Mouse (Mus musculus) forebrain, embryonic 11.5 days (tissue): ENCODE measurements around the gene Gdf11. TPM values are rescaled to one million over a fixed set of nuclear protein-coding genes. Genes with fewer than 3 reads are reported as not detected.

Source experiments
- ATAC-seq: fragments of 200-750 bp; cut with Nextera tagmentation; replicated peaks from 2 replicates; pipeline ENCODE4 v1.8.0; 2017; ENCODE audit warnings: moderate TSS enrichment; ENCODE audit not compliant: low FRiP score
- DNase-seq: peaks from one replicate; pipeline ENCODE4 v3.0.0-alpha.2; 2017; ENCODE audit warnings: low spot score
- H3K27ac ChIP-seq: fragments of 300-500 bp; sonication (generic); 2 replicates; pipeline ENCODE4 v1.5.1; 2014; ENCODE audit warnings: low read depth, low read length
- H3K27me3 ChIP-seq: fragments of 300-500 bp; sonication (generic); 2 replicates; pipeline ENCODE4 v1.6.1; 2014; ENCODE audit warnings: mild to moderate bottlenecking, low read length, mixed read lengths; ENCODE audit not compliant: control insufficient read depth, insufficient read depth
- H3K36me3 ChIP-seq: fragments of 300-500 bp; sonication (generic); 2 replicates; pipeline ENCODE4 v1.6.1; 2014; ENCODE audit warnings: mild to moderate bottlenecking, low read length, moderate library complexity, mixed read lengths; ENCODE audit not compliant: control insufficient read depth, insufficient read depth
- H3K4me1 ChIP-seq: fragments of 300-500 bp; sonication (generic); replicated peaks from 2 replicates; pipeline ENCODE4 v1.6.1; 2014; ENCODE audit warnings: low read length, mixed read lengths; ENCODE audit not compliant: control insufficient read depth, insufficient read depth
- H3K4me2 ChIP-seq: fragments of 300-500 bp; sonication (generic); 2 replicates; pipeline ENCODE4 v1.6.1; 2014; ENCODE audit warnings: low read depth, mild to moderate bottlenecking, low read length, moderate library complexity, mixed read lengths; ENCODE audit not compliant: severe bottlenecking
- H3K4me3 ChIP-seq: fragments of 300-500 bp; sonication (generic); 2 replicates; pipeline ENCODE4 v1.5.1; 2014; ENCODE audit warnings: low read depth, low read length
- H3K9ac ChIP-seq: fragments of 300-500 bp; sonication (generic); 2 replicates; pipeline ENCODE4 v1.6.1; 2014; ENCODE audit warnings: low read length
- H3K9me3 ChIP-seq: fragments of 300-500 bp; sonication (generic); 2 replicates; pipeline ENCODE4 v1.6.1; 2016; ENCODE audit warnings: low read length, mixed read lengths; ENCODE audit not compliant: control insufficient read depth
- WGBS: fragments of 180-500 bp; shearing (Covaris S2); extraction: QIAGEN DNeasy Blood & Tissue Kit; methylation state at CpG from one replicate; pipeline ENCODE4 v1.1.7; 2014; 5-methylcytosine and 5-hydroxymethylcytosine counted together
- polyA plus RNA-seq: library from polyadenylated mRNA; unstranded; fragments of >200 nt; fragmentation: Nextera tagmentation; extraction: Ambion mirVana; gene quantifications from 2 replicates; pipeline ENCODE4 v1.2.1, GENCODE M21; 2014

The Gdf11 gene
- polyA plus RNA-seq, 1 experiment from 2014 or later, result 10.5 TPM

- DNase-seq (no peak), ATAC-seq (no peak)
These were observed 13.2 kb downstream of the Gdf11 start for GRCm38 (mm10) chr10:128878291-128878690.

GRCm38 (mm10) chr10:128870341-128870740 is 21.2 kb downstream of the Gdf11 start:
- WGBS, result 88% methylated on average over 3 of the region's 3 CpGs
- no peak overlapping the region for H3K4me2 ChIP-seq
- H3K9ac ChIP-seq, result no peak overlapping the region
- no peak overlapping the region for H3K4me3 ChIP-seq
- H3K36me3 ChIP-seq, result peaks cover 6% of the 10 kb centered on the region; the same call in 1 of the 2 replicates
- H3K27ac ChIP-seq, result no peak overlapping the region
- ATAC-seq (no peak), DNase-seq (no peak)
- no peaks in the 10 kb centered on the region for H3K27me3 ChIP-seq
- H3K4me1 ChIP-seq, result no peaks in the 10 kb centered on the region
- no peaks in the 10 kb centered on the region for H3K9me3 ChIP-seq

More at GRCm38 (mm10) chr10:128878291-128878690, 13.2 kb downstream of the Gdf11 start:
- Histone ChIP-seq H3K4me3 (no peak overlapping the region), H3K9me3 (no peaks in the 10 kb centered on the region), H3K36me3 (no peaks in the 10 kb centered on the region; the same call in 1 of the 2 replicates), H3K4me1 (no peaks in the 10 kb centered on the region), H3K27me3 (no peaks in the 10 kb centered on the region), H3K27ac (no peak overlapping the region), H3K4me2 (no peak overlapping the region), H3K9ac (no peak overlapping the region)

- peaks cover 2% of the 10 kb centered on the region; the same call in 1 of the 2 replicates for H3K36me3 ChIP-seq
- ATAC-seq (no peak), DNase-seq (no peak)
- H3K27ac ChIP-seq, result no peak overlapping the region
- 93% methylated on average over 1 of the region's 1 CpGs for WGBS
- no peak overlapping the region for H3K9ac ChIP-seq
- no peaks in the 10 kb centered on the region for H3K9me3 ChIP-seq
- H3K27me3 ChIP-seq, result no peaks in the 10 kb centered on the region
- H3K4me2 ChIP-seq, result no peak overlapping the region
- no peaks in the 10 kb centered on the region for H3K4me1 ChIP-seq
- H3K4me3 ChIP-seq, result no peak overlapping the region
These were observed 25.0 kb downstream of the Gdf11 start for GRCm38 (mm10) chr10:128866518-128866917.

- peaks cover 2% of the 10 kb centered on the region; the same call in 1 of the 2 replicates for H3K36me3 ChIP-seq
- H3K4me1 ChIP-seq, result no peaks in the 10 kb centered on the region
- H3K27ac ChIP-seq, result no peak overlapping the region
- no peaks in the 10 kb centered on the region for H3K9me3 ChIP-seq
- no peak overlapping the region for H3K9ac ChIP-seq
- DNase-seq, result no peak
- H3K4me3 ChIP-seq, result no peak overlapping the region
- 88% methylated on average over 3 of the region's 3 CpGs for WGBS
- no peak overlapping the region for H3K4me2 ChIP-seq
- H3K27me3 ChIP-seq, result no peaks in the 10 kb centered on the region
- ATAC-seq, result no peak
These were observed 25.5 kb downstream of the Gdf11 start for GRCm38 (mm10) chr10:128866042-128866441.

- Histone ChIP-seq H3K9me3 (no peaks in the 10 kb centered on the region), H3K27ac (no peak overlapping the region), H3K4me3 (no peak overlapping the region), H3K36me3 (no peaks in the 10 kb centered on the region; the same call in 1 of the 2 replicates), H3K4me1 (no peaks in the 10 kb centered on the region), H3K27me3 (no peaks in the 10 kb centered on the region), H3K4me2 (no peak overlapping the region), H3K9ac (no peak overlapping the region)
- no peak for ATAC-seq
- DNase-seq, result no peak
These were observed 30.3 kb downstream of the Gdf11 start for GRCm38 (mm10) chr10:128861176-128861575.

GRCm38 (mm10) chr10:128850339-128850738 is 41.2 kb downstream of the Gdf11 start:
- Histone ChIP-seq H3K9me3 (no peaks in the 10 kb centered on the region), H3K27ac (no peak overlapping the region), H3K4me3 (no peak overlapping the region), H3K36me3 (0 out of 2 replicates have a peak, but pooled peaks cover 3% of the 10 kb centered on the region), H3K4me1 (no peaks in the 10 kb centered on the region), H3K4me2 (no peak overlapping the region), H3K27me3 (no peaks in the 10 kb centered on the region), H3K9ac (no peak overlapping the region)
- ATAC-seq (no peak), DNase-seq (no peak)
- WGBS, result 82% methylated on average over 3 of the region's 3 CpGs

- Histone ChIP-seq H3K4me3 (no peak overlapping the region), H3K27me3 (no peaks in the 10 kb centered on the region), H3K4me1 (no peaks in the 10 kb centered on the region), H3K9me3 (no peaks in the 10 kb centered on the region), H3K36me3 (0 out of 2 replicates have a peak, but pooled peaks cover 3% of the 10 kb centered on the region), H3K27ac (no peak overlapping the region), H3K9ac (no peak overlapping the region), H3K4me2 (no peak overlapping the region)
- no peak for DNase-seq
- WGBS, result 83% methylated on average over 2 of the region's 2 CpGs
- ATAC-seq, result no peak
These were observed 43.1 kb downstream of the Gdf11 start for GRCm38 (mm10) chr10:128848426-128848825.

- Histone ChIP-seq H3K4me2 (no peak overlapping the region), H3K4me1 (no peaks in the 10 kb centered on the region), H3K9me3 (no peaks in the 10 kb centered on the region), H3K4me3 (no peak overlapping the region), H3K27ac (no peak overlapping the region), H3K36me3 (0 out of 2 replicates have a peak, but pooled peaks cover 3% of the 10 kb centered on the region), H3K27me3 (no peaks in the 10 kb centered on the region), H3K9ac (no peak overlapping the region)
- WGBS, result 96% methylated on average over 4 of the region's 4 CpGs
- ATAC-seq (no peak), DNase-seq (no peak)
These were observed 44.9 kb downstream of the Gdf11 start for GRCm38 (mm10) chr10:128846664-128847063.

- H3K27me3 ChIP-seq, result no peaks in the 10 kb centered on the region
- H3K27ac ChIP-seq, result no peak overlapping the region
- ATAC-seq (no peak), DNase-seq (no peak)
- 52% methylated on average over 2 of the region's 2 CpGs for WGBS
- H3K36me3 ChIP-seq, result peaks cover 3% of the 10 kb centered on the region; the same call in 1 of the 2 replicates
- H3K4me1 ChIP-seq, result no peaks in the 10 kb centered on the region
- H3K9me3 ChIP-seq, result no peaks in the 10 kb centered on the region
- H3K4me2 ChIP-seq, result no peak overlapping the region
- no peak overlapping the region for H3K4me3 ChIP-seq
- no peak overlapping the region for H3K9ac ChIP-seq
These were observed 46.0 kb downstream of the Gdf11 start for GRCm38 (mm10) chr10:128845516-128845915.
